Mouse (Mus musculus) erythroblast, adult 5-6 weeks (primary cell): ENCODE data around the gene Adgrg1. TPM values are rescaled to one million over a fixed set of nuclear protein-coding genes. Genes with fewer than 3 reads are reported as not detected.
A peak's percentile ranks its signal among the peaks of the same experiment; 100 is the strongest.
"Not testable (repeated sequence)": the region's sequence is repeated elsewhere in the genome, so short reads cannot be mapped to it uniquely, and the experiment has no call there.

Experiments
- ATAC-seq: replicated peaks from 2 replicates; pipeline ENCODE4 v1.8.0; 2016; ENCODE audit warnings: moderate number of reproducible peaks, mild to moderate bottlenecking, moderate TSS enrichment, inconsistent platforms; ENCODE audit not compliant: poor library complexity, low FRiP score, severe bottlenecking
- total RNA-seq, 2 experiments: library from RNA; stranded (forward) in 1 of 2; stranded (reverse) in 1 of 2; fragments of 150-400 nt in 1 of 2; fragments of 200-764, 138-1000 nt in 1 of 2; gene quantifications; 2 replicates each; pipeline versions ENCODE4 v1.2.3 to v1.2.4; 2015 to 2017; ENCODE audit warnings: low replicate concordance in 2 of 2

Adgrg1 gene
- total RNA-seq, 2 experiments from 2014 or later = 7.5 to 32.1 TPM

DNA sequence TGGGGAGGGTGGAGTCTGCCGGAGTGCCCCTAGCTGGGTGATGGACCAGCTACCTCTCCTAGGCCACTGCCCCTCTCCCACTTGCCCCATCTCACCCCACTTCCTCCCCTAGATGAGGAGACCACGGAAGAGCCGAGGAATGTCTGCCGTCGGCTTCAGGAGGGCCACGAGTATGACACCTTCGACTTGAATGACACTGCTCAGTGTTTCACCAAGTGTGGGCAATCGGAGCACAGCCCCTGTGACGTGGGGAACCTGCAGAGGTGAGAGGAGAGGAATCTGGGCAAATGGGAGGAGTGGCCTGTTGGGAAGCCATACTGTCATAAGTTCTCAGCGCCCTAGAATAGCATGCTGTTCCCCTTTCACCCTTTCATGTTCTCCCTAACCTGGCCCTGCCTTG is 46.3 kb downstream of the Adgrg1 start:
- ATAC-seq = no peak

DNA sequence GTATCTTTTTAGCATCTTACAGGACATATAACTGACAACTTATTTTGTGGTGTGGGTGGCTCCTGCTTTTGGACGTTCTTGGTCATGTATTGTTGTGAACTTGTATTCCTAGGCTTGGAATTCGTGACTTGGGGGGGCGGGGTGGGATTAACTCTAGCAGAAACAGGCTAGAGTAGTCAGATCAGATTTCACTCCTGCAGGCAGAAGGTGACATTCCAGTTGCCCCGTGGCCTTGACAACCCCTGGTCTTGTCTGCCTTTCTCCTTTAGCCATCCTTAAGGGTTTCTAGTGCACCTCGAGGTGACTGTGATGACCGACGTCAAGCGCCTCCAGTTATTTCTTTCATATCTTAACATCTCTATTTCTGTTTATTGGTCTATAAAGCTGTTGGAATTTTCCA is 48.6 kb downstream of the Adgrg1 start:
- no peak for ATAC-seq

DNA sequence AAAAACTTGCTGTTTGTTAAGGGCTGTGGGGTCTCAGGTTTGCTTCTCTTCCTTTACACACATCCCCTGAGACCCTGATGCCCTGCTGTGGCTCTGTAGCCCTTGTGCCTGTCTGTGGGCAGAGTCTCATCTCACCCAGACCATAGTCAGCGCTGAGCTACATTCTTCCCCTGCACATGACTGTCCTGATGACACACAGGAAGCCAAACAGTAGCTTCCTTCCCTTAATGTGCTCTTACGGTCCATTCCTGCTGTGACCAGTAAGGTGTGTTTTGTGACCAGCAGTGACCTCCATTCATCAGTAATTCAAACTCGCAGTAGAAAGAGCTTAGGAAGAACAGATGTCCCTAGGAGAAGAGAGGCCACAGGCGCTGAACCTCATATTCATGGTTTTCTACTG is 49.8 kb downstream of the Adgrg1 start:
- ATAC-seq = no peak

DNA sequence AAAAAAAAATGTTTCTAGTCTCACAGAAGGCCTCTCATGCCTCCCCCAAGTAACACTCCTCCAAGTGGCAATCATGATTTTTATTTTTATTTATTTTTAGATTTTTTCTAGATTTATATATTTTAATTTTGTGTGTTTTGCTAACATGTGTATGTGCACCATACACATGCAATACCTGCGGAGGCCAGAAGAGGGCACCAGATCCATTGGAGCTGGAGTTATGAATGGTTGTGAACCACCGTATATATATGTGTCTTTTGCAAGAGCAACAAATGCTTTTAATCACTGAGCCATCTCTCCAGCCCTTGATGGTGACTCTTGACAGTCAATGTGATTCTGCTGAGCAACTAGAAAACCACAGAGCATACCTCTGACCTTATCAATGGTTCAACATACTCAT is 50.9 kb downstream of the Adgrg1 start:
- ATAC-seq = peak; percentile 64; the same call in 1 of the 2 replicates

DNA sequence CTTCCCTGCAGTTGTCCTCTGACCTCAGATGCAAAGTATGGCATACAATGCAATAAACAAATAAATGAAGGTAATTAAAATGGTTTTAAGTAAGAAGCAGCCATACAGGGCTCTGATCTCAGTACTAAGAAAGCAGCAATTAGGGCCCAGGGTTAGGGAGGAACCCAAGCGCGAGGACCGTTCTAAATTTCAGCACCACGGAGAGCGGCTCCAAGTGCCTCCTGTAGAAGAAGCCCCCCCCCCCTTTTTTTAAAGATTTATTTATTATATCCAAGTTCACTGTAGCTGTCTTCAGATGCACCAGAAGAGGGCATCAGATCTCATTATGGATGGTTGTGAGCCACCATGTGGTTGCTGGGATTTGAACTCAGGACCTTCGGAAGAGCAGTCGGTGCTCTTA is 53.8 kb downstream of the Adgrg1 start:
- not testable (repeated sequence) for ATAC-seq

DNA sequence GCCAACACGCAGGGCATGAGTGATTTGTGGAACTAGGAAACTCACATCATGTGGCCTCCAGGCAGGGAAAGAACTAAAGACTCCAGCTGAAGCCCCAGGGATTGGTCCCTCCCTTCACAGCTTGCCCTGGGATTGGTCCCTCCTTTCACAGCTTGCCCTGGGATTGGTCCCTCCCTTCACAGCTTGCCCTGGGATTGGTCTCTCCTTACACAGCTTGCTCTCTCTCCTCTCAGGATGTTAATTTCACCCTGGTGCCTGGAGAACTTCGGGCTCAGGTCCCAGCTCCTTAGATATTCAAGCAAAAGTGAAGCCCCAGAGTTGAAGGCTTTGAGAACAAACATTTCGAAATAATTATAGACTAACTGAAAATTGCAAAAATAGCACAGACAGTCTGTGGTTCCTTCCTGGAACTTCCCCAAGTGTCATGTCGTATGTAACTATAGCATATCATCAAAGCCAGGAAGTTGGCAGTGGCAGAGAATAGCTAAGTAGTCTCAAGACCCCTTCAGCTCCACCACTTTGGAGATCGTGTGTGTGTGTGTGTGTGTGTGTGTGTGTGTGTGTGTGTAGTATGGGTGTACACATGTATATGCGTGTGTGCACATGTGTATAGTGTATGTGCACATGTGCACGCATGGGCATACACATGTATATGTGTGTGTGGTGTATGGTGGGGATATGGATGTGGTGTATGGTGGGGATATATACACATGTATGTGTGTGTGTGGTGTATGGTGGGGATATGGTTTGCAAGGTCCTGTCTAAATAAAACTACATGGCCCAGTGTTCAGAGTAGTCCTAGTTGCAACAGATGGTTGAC is 62.8 kb downstream of the Adgrg1 start:
- no peak for ATAC-seq

DNA sequence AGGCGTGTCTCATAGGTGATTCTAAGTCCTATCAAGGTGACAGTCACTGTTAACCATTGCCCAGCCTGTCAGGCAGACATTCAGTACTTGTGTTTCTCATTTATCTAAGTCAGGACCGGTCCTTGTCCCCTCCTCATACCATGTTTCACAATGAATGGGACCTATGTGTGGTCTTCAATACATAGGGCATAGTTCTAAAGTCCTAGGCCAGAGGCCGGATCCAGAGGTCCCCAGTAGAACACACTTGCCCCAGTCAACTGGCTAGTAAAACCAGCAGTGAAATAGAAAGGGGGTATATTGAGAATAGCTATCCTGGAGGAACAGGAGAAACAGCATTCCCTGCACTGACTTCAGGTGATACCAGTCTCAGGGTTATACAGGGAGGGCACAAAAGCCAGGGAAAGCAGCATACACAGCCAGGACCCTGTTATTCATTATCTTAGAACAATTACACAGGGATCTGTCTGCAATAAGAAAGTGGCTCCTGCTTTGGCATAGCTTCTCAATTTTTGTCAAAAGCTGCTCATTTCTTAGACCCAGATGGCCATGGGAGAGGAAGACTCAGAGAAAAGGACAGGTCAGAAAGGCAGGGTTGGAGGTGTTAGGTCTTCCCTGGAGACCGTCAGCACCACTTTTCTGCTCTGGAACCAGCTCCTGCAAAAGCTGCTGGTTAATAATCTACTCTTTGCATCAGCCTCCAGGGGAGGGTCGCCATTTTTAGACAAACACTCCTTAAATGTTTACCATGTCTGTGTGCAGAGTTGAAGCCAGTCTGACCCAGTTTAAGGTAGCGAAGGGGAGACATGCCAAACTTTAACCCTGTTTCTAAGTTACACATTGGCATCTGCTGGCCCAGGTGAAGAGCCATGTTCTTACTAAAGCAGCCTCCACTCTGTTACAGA is 67.6 kb downstream of the Adgrg1 start:
- no peak for ATAC-seq

DNA sequence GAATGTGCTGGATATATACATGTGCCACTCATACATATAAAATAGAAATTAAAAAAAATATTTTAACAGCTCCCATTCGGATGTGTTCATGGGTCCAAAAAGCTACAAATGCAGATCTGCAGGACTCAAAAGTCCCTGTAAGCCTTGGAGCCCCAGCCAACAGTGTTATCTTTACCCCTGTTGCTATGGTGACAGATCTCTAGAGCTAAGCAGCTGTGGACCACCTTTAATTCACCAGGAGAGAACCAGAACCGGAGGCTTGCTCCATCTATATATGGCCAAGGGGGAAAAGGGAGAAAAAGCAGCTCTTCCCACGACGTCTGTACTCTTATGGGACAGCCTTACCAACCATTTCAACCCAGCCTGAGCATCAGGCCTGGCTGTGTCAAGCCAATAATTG is 70.3 kb downstream of the Adgrg1 start:
- no peak for ATAC-seq

DNA sequence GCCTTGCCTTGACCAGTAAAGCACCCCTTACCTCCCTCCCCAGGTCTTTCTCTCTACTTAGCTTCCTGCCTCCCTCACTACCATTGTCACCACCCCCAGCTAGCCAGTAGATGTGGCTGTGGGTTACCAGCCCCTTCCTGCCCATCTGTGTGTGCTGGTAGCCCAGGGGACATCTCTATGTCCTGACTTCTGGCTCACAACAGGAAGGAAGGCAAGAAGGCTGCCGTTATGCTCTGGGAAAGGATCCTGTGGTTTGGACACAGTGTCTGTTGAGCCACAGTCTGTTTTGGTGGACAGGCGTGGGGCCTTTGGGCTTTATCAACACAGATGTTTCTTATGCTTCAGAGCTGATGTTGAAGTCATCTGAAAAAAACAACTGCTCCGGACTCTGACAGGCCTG is 72.4 kb downstream of the Adgrg1 start:
- no peak for ATAC-seq

DNA sequence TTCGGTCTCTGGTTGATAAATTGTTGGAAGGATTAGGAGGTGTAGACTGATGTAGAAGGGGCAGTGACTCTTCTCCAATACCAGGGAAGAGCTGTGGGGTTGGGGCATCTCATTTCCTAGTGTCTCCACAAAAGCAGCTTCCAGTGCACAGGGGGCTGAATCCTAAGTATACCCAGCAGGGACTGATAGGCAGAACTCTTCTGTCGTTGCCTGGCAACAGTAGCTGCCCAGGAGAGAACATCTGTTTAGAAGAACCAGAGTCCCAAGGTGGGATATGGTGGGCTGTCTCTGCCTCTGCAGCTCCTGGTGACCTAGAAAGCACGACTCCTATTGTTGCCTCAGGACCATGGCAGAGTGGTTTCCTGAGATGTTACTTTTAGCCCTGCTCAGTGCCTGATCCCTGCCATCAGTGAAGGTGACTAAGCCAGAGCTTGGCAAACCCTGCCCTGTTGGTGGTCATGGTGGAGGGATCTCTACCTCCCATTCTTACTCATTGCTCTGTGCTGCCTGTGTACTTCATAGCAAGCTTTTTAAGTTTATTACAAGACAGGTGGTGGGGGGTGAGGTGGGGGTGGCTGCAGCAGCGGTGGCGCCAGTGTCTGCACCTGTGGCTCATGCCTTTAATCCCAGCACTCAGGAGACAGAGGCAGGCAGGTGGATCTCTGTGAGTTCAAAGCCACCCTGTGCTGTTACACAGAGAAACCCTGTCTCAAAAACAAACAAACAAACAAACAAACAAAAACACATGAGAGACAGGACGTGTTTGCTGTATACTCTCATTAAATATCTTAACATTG is 73.5 kb downstream of the Adgrg1 start:
- ATAC-seq = no peak

DNA sequence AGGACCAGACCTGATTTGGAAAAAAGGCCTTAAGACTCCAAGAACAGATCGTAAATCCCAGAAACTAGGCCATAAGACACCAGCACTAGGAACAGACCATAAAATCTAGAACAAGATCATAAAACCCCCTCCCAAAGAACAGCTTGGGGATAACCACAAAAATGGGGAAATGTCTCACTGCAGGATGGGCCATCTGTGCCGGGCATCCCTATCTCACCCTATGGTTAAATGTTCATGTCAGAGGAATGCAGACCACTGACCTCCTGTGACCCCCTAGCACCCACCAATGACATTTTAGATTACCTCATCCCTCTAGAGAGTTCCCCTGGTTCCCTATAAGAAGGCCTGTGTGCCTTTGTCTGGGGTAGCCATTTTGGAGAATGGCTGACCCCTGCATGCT is 75.1 kb downstream of the Adgrg1 start:
- ATAC-seq = no peak

DNA sequence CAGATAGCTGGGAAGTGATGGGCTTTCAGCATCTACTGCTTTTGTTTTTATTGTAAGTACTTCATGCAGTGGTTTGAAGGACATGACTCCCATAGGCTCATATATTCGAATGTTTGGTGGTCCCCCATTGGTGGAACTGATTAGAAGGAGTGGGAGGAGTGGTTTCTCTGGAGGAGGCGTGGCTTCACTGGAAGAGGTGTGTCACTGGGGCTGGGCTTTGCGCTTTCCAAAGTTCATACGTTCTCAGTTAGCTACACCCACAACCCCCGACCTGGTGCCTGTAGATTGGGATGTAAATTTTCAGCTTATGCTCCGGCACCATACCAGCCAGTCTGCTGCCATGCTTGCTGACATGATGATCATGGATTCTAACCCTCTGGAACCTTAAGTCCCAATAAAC is 79.9 kb downstream of the Adgrg1 start:
- no peak for ATAC-seq

DNA sequence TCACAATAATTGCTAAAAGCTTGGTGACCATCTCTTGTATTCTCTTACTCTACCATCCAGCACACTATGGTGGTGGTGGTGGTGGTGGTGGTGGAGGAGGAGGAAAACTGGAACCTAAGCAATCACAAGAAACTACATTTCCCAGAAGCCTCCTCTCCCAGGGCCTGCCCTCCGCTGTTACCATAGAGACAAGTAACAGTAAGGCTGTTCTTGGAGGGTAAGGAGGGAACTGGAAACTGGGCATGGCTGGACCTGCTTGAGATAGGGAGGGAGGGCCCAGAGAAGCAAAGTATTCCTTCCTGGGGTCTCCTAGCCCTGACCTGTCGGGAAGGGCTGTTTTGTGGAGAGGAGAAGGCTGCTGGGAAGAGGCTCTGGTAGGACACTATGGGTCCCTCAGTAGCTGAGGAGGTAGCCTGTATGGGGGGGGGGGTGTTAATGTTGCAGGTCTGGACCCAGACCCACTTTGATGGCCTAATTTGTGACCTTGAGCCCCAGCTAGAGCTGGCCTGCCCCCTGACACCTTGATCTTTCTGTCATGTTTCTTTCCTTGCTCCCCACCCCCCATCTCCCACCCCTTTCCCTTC is 80.5 kb downstream of the Adgrg1 start, which contains the start of gene Drc7:
Gene Drc7 (plus strand): TSS at position 177 of the 584 bp plus-strand sequence.
- ATAC-seq = no peak

DNA sequence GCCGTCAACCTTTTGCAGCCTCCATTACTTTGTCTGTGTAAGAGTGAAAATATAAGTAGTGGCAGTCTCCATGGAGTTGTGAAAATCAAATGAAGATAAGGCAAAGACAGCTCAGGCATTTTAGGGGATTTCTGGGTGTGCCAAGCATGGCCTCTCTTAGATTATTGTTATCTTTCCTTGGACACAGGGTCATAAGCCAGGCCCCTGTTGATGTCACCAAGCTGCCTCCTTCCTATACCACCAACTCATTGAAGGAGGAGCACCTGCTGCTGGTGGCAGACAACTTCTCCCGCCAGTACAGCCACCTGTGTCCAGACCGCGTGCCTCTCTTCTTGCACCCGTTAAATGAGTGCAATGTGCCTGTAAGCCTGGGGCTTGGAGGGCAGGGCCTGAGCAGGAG is 81.9 kb downstream of the Adgrg1 start:
- no peak for ATAC-seq

DNA sequence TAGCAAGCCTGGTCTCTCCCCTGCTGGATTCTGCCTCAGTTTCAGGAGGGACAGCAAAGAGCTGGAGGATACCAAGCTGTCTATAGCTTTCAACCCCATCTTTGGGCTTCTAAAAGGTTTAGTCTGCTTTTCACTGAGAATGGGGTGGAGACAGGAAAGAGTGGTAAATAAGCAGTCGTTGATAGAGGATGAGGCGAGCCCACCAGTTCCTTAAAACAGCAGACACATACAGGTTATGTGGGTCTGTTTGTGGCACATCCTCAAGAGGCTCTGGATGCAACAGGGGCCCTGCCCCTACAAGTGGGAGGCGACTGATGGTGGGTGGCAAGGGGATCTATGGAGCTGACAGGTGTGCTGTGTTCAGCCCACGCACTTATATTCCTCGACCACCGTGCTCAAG is 84.1 kb downstream of the Adgrg1 start:
- no peak for ATAC-seq

DNA sequence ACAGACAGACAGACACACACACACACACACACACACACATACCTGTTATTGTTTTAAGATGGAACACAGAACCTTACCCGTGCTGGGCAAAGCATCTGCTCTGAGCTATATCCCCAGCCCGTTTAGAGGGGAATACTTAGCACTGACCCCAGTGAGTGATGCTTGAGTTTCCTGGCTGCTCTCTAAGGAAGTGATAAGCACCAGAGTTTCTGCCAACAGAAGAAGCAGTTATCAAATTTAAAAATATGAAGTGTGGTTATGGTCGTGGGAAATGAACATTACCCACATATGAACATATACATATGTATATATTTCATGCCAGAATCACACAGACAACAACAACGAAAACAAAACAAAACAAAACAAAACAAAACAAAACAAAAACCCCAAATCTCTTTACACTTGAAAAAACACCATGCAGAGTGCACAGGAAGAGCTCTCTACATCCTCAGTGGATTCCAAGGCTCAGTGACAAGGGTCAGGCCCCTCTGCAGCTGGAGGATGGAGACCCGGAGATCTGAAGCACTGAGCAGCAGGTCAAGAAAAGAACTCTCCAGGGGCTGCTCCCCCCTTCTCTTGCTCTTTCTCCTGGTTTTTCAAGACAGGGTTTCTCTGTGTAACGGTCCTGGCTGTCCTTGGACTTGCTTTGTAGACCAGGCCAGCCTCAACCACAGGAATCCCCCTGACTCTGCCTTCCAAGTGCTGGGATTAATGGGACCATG is 85.4 kb downstream of the Adgrg1 start:
- no peak for ATAC-seq
